Mouse (Mus musculus) embryo, embryonic 9.5 days (tissue): ENCODE results near the gene Tada1.

Experiments
- DNase-seq: peaks from one replicate; pipeline ENCODE4 v3.0.0-alpha.2; 2017; ENCODE audit errors: extremely low spot score

Gene Tada1

DNA sequence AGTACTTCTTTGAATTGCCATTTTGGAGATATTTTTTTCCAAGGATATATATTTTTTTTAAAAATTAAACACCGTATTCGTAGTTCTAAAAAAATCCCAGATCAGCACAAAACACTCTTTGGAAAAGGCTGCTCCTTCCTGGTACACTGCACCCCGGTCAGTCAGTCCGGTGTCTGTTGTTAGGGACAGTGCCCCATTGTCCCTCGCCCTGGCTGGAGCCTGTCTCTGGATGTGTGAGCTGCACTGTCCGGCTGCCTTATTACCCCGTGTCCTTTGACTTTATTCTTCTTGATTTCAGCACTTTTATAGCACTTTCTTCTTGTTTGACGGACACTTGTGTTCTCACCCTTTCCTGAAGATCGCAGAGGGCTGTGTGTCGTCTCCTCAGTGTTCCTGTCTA is 5.7 kb downstream of the Tada1 start:
- no peak for DNase-seq

GRCm38 (mm10) chr1:166385431-166385830 is 6.5 kb downstream of the Tada1 start:
- DNase-seq, result no peak

GRCm38 (mm10) chr1:166388511-166388910 is 9.6 kb downstream of the Tada1 start:
- no peak for DNase-seq

- DNase-seq, result no peak
These were observed 10.7 kb downstream of the Tada1 start for GRCm38 (mm10) chr1:166389406-166390125.

- no peak for DNase-seq
These were observed 12.8 kb downstream of the Tada1 start for GRCm38 (mm10) chr1:166391671-166392070.

DNA sequence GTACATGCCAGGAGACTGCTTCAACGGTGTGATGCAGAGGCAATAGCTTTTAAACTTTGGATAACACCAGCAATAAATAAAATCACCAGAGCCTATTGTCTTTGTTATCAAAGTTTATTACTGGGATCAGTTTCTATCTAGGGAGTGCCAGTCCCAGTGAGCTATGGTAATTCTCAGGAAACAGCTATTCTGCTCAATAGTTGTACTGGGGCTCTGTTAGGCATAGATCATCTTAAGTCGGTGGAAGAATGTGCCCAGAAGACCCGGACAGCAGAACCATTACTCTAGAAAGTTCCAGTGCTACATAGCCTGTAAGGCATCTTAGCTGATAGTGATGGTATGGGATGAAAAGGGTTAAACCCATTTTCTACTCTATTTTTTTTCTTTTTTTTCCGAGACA is 15.9 kb downstream of the Tada1 start:
- DNase-seq, result no peak

GRCm38 (mm10) chr1:166395661-166396060 is 16.8 kb downstream of the Tada1 start:
- DNase-seq, result no peak

DNA sequence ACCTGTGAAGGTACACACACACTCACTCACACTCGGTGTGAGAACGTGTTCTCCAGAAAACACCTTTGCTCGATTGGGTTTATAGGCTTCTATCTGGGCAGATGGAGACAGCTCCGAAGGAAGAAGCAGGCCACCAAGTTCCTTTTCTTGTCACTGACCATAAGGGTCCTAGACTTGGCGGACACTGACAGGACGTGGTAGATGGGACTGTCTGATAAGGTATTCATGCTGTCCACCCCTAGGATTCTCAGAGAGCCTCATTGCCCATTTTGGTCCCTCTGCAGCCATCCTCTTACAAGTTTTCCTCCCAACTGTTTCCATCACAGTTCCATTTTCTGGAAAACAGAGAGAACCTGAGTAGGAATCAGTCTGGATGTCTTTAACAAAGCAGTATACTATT is 17.5 kb downstream of the Tada1 start:
- no peak for DNase-seq

DNA sequence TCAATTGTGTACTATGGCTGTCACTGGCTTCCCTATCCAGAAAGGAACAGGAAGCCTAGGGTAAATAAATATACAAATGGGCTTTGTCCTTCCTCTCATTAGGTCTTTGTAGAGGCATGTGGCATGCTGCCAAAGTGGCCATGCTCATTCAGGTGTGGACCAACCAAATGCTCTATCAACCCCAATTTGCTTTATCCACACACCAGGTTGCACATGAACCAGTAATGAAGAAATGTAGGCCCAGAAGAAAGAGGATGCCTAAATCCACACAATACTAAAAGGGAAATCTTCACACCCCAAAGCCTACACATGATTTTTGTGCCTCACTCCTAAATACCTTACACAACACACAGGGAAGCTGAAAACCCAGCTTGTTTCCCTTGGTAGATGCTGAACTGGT is 22.6 kb downstream of the Tada1 start:
- DNase-seq, result no peak

- no peak for DNase-seq
These were observed 23.1 kb downstream of the Tada1 start for GRCm38 (mm10) chr1:166402003-166402402.

DNA sequence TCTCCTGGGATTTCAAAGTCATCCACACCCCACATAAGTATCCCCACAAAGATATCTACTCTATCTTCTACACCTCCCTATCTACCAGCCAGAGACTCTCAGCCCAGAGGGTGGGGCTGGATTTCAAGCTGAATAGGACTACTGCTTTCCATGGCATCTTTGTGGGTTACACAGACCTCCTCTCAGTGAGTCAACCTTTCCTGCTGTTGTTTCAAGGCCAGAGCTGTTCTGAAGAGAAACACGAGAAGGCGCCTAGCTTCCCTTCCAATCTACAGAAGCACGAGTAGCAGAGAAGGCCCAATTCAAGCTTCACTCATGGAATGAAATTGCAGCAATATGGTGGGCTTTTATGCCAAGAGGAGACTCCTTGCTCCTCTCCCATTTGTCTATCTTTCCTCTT is 24.9 kb downstream of the Tada1 start:
- no peak for DNase-seq

DNA sequence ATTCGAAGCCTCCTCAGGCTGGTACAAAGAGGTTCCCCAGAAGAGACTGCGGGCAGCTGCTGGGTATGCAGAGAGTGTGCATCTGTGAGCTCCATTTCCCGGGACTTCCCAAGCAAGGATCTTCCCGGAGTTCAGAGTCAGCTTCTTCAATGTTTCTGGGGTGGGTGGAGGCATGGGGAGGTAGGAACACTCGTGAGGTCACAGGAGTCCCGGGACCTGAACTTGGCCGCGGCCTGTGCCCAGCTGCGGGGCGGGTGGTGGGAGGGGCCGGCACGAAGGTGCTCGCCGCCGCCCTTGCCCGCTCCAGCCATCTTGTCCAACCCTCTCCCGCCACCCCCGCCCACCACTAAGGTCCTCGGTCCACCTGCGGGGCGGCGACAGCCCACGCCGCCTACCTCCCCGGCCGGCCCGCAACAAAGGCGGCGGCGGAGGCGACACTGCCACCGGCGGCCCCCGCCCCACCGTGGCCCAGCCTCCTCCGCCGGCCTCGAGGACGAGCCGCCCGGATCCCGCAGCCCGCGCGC is 30.3 kb downstream of the Tada1 start:
- no peak for DNase-seq

DNA sequence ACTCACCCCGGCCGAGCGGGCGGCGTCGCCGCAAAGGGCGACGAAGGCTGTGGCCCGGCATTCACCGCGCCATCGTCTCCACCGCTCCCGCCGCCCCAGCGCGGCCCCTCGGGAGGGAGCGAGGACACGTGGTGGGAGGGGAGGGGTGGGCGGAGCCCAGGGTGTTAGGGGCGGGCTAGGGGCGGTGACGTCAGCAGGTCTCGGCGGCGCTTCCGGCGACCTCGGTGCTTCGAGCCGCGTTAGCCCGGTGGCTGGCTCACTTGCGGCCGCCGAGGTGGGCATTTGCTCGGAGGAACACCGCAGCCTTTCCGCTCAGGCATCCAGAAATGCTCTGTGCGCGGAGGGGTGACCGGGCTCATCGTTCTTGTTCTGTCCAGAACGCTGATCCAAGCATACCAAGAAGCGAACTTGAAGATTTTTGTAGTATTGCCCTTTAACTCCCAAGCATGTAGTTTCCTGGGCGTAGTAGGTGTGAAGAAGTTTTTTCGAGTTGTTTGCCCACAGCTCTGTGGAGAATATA is 30.9 kb downstream of the Tada1 start, which contains the start of gene Pogk:
Pogk (minus strand) TSS at position 163 of the 520 bp plus-strand sequence.
- peak; percentile 88 for DNase-seq

GRCm38 (mm10) chr1:166411541-166411940 is 32.6 kb downstream of the Tada1 start:
- DNase-seq, result no peak

GRCm38 (mm10) chr1:166412266-166412665 is 33.4 kb downstream of the Tada1 start:
- DNase-seq, result no peak

GRCm38 (mm10) chr1:166429053-166429452 is 50.2 kb downstream of the Tada1 start:
- no peak for DNase-seq

DNA sequence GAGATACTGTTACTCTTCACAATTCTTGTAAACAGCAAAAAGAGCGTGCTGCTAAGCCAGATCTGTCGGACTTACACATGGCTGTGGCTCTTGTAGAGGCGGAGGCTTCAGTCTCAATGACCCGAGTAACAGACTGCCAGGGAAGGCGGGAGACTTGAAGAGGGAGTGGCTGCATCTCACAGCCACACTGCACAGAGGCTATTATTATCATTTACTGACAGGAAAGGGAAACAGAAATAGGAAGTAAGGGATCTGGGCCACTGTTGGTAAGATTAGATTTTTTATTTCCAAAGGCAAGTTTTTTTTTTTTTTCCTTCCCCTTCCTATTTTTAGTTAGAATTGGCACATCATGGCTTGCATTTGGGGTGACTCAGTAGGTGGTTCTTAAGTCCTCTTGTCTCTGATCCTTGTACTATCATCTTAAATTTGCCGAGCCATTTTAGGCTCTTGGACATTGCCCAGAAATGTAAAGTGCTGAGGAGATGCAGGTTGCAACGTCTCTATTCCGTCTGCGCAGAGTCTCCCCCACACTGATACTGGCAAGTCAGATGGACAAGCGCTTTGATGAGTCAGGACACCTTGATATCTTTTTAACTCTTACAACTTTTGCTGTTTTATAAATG is 51.0 kb downstream of the Tada1 start:
- DNase-seq, result no peak

DNA sequence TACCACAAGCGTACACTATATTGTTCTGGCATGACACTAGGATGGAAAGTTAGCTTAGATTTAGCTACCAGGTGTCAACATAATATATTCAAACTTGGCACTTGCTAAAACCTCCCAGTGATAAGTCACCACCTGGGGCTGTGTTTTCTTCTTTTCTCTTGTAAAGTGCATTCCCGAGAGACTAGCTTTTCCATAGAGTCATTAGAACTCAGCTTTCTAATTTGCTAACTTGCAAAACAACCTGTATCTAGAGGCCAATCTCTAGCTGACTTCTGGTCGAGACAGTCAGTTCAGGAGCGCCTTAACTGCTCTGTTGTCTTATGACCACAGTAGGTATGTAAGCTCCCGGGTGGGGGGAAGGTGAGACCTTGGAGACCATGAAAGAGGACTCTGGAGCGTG is 60.5 kb downstream of the Tada1 start:
- DNase-seq, result no peak

DNA sequence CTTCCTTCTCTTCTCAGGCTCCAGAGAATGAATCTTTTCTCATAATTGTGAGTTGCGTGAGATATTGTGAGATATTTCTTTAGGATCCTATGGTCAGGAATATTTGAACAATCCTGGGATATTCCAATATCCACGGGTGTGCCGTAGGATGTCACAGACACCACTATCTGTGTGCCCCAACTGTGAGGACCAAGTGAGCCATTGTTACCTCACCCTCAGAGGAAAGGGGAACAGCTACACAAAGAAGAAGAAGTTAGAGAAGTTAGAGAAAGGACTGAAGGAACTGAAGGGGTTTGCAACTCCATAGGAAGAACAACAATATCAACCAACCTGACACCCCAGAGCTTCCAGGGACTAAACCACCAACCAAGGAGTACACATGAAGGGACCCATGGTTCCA is 63.1 kb downstream of the Tada1 start:
- DNase-seq, result no peak
